Mouse (Mus musculus) midbrain, embryonic 16.5 days (tissue): ENCODE measurements around the gene Cdca4. TPM values are rescaled to one million over a fixed set of nuclear protein-coding genes. Genes with fewer than 3 reads are reported as not detected.

Experiments used
- ATAC-seq: fragments of 200-750 bp; cut with Nextera tagmentation; 2 replicates; pipeline ENCODE4 v1.8.0; 2017; ENCODE audit warnings: moderate TSS enrichment
- H3K27ac ChIP-seq: fragments of 300-500 bp; sonication (generic); 2 replicates; pipeline ENCODE4 v1.5.1; 2014; ENCODE audit warnings: mild to moderate bottlenecking, low read length, mixed read lengths
- H3K27me3 ChIP-seq: fragments of 300-500 bp; sonication (generic); 2 replicates; pipeline ENCODE4 v1.6.1; 2014; ENCODE audit warnings: low read depth, low read length, mixed read lengths; ENCODE audit not compliant: control insufficient read depth, insufficient read depth
- H3K36me3 ChIP-seq: fragments of 300-500 bp; sonication (generic); 2 replicates; pipeline ENCODE4 v1.6.1; 2014; ENCODE audit warnings: mild to moderate bottlenecking, low read length, moderate library complexity, mixed read lengths; ENCODE audit not compliant: control insufficient read depth, insufficient read depth
- H3K4me1 ChIP-seq: fragments of 300-500 bp; sonication (generic); 2 replicates; pipeline ENCODE4 v1.6.1; 2014; ENCODE audit warnings: mild to moderate bottlenecking, low read length, mixed read lengths; ENCODE audit not compliant: control insufficient read depth, insufficient read depth
- H3K4me2 ChIP-seq: fragments of 300-500 bp; sonication (generic); 2 replicates; pipeline ENCODE4 v1.6.1; 2014; ENCODE audit warnings: mild to moderate bottlenecking, low read length, mixed read lengths
- H3K4me3 ChIP-seq: fragments of 300-500 bp; sonication (generic); 2 replicates; pipeline ENCODE4 v1.5.1; 2014; ENCODE audit warnings: low read depth, mild to moderate bottlenecking, low read length, moderate library complexity, mixed read lengths
- H3K9ac ChIP-seq: fragments of 300-500 bp; sonication (generic); 2 replicates; pipeline ENCODE4 v1.6.1; 2014; ENCODE audit warnings: low read depth, low read length, mixed read lengths
- H3K9me3 ChIP-seq: fragments of 300-500 bp; sonication (generic); replicated peaks from 2 replicates; pipeline ENCODE4 v1.6.1; 2014; ENCODE audit warnings: mild to moderate bottlenecking, low read length, mixed read lengths; ENCODE audit not compliant: control insufficient read depth, poor library complexity, severe bottlenecking
- WGBS: fragments of 180-500 bp; shearing (Covaris S2); extraction: QIAGEN DNeasy Blood & Tissue Kit; methylation state at CpG from one replicate; pipeline ENCODE4 v1.1.7; 2014; 5-methylcytosine and 5-hydroxymethylcytosine counted together
- polyA plus RNA-seq: library from polyadenylated mRNA; unstranded; fragments of >200 nt; fragmentation: Nextera tagmentation; extraction: Ambion mirVana; gene quantifications from 2 replicates; pipeline ENCODE4 v1.2.1, GENCODE M21; 2015

Gene Cdca4
- polyA plus RNA-seq, 1 experiment from 2014 or later, result 32.6 TPM

GRCm38 (mm10) chr12:112793601-112794355 is 35.4 kb downstream of the Cdca4 start:
- Histone ChIP-seq H3K36me3 (no peaks in the 10 kb centered on the region), H3K9ac (no peak overlapping the region), H3K4me1 (no peaks in the 10 kb centered on the region; the same call in 1 of the 2 replicates), H3K9me3 (no peaks in the 10 kb centered on the region), H3K4me3 (no peak overlapping the region), H3K27ac (no peak overlapping the region), H3K27me3 (no peaks in the 10 kb centered on the region), H3K4me2 (no peak overlapping the region)
- WGBS, result 72% methylated on average over 13 of the region's 13 CpGs
- no peak for ATAC-seq

DNA sequence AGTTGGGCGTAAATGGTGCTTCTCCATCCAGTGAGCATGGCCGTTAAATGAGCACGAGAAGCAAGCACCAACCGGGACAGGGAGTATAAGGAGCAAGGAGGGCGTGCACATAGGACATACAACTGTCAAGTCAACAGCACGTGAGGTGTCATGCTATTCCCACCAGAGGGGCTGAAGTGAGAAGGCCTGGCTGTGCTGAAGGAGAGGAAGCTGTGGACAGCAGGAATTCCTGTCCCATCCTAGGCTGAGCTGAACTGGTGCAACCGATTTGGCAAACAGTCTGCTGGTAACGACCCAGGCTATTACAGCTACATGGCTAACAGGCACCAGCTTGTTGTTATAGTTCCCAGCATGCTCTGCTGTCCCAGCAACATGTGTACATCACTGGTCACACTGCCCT is 38.2 kb downstream of the Cdca4 start:
- Histone ChIP-seq H3K9me3 (no peaks in the 10 kb centered on the region), H3K4me3 (no peak overlapping the region), H3K9ac (no peak overlapping the region), H3K4me1 (no peaks in the 10 kb centered on the region; the same call in 1 of the 2 replicates), H3K27ac (no peak overlapping the region), H3K36me3 (no peaks in the 10 kb centered on the region), H3K4me2 (no peak overlapping the region), H3K27me3 (no peaks in the 10 kb centered on the region)
- 84% methylated on average over 8 of the region's 8 CpGs for WGBS
- ATAC-seq, result no peak

DNA sequence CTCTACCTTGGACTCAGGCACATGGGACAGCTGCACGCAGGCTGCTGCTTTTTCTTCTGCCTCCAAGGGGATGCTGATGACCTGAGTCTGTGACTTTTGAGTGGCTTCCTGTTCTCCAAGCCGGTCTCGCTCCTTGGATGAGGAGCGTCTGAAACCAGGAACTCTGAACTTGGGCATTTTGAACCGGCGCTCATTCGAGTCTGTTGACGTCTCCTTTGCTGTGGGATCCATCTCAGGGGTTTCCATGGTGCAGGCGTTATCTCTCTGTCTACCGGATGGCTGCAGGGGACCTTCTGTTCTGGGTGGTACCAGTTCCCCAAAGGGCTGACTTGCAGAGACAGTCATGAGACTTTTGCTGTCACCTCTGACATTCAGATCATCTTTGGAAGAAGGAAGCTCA is 54.7 kb downstream of the Cdca4 start:
- ATAC-seq, result no peak
- Histone ChIP-seq H3K27ac (no peak overlapping the region), H3K36me3 (no peaks in the 10 kb centered on the region; the same call in 1 of the 2 replicates), H3K9me3 (0 out of 2 replicates have a peak, but pooled peaks cover 5% of the 10 kb centered on the region), H3K4me2 (no peak overlapping the region), H3K4me1 (no peaks in the 10 kb centered on the region), H3K27me3 (no peaks in the 10 kb centered on the region), H3K4me3 (no peak overlapping the region), H3K9ac (no peak overlapping the region)
- 94% methylated on average over 10 of the region's 10 CpGs for WGBS

GRCm38 (mm10) chr12:112774026-112774425 is 55.2 kb downstream of the Cdca4 start:
- H3K9me3 ChIP-seq, result 0 out of 2 replicates have a peak, but pooled peaks cover 5% of the 10 kb centered on the region
- no peaks in the 10 kb centered on the region for H3K4me1 ChIP-seq
- H3K27ac ChIP-seq, result no peak overlapping the region
- no peak overlapping the region for H3K4me2 ChIP-seq
- no peak for ATAC-seq
- H3K36me3 ChIP-seq, result no peaks in the 10 kb centered on the region; the same call in 1 of the 2 replicates
- no peaks in the 10 kb centered on the region for H3K27me3 ChIP-seq
- 88% methylated on average over 6 of the region's 6 CpGs for WGBS
- no peak overlapping the region for H3K4me3 ChIP-seq
- no peak overlapping the region for H3K9ac ChIP-seq

GRCm38 (mm10) chr12:112773366-112773765 is 55.9 kb downstream of the Cdca4 start:
- no peak for ATAC-seq
- H3K9ac ChIP-seq, result no peak overlapping the region
- H3K4me1 ChIP-seq, result no peaks in the 10 kb centered on the region
- H3K27ac ChIP-seq, result no peak overlapping the region
- 0 out of 2 replicates have a peak, but pooled peaks cover 5% of the 10 kb centered on the region for H3K9me3 ChIP-seq
- H3K27me3 ChIP-seq, result no peaks in the 10 kb centered on the region
- H3K4me3 ChIP-seq, result no peak overlapping the region
- 46% methylated on average over 9 of the region's 9 CpGs for WGBS
- no peak overlapping the region for H3K4me2 ChIP-seq
- H3K36me3 ChIP-seq, result no peaks in the 10 kb centered on the region; the same call in 1 of the 2 replicates

DNA sequence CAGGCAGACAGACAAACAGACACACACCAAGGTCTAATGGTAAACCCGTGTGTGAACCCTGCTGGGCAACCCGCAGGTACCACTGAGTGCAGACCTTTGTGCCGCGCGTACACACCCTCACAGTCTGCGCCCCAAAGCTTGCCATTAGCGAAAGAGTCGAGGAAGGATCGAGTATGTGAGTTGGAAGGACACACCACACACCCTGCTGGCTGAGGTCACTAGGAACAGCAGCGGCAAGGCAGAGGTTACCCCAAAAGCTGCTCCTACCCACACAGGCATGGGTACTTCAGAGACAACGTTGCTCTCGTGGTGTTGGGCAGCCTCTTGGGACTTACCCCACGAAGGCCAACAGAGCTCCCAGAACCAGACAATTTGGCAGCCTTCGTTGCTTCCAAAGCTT is 56.9 kb downstream of the Cdca4 start:
- Histone ChIP-seq H3K4me1 (no peaks in the 10 kb centered on the region), H3K4me3 (no peak overlapping the region), H3K36me3 (no peaks in the 10 kb centered on the region; the same call in 1 of the 2 replicates), H3K27me3 (no peaks in the 10 kb centered on the region), H3K27ac (no peak overlapping the region), H3K9me3 (0 out of 2 replicates have a peak, but pooled peaks cover 5% of the 10 kb centered on the region), H3K9ac (no peak overlapping the region), H3K4me2 (no peak overlapping the region)
- ATAC-seq, result no peak
- 89% methylated on average over 14 of the region's 14 CpGs for WGBS

GRCm38 (mm10) chr12:112770396-112770795 is 58.8 kb downstream of the Cdca4 start:
- Histone ChIP-seq H3K4me2 (no peak overlapping the region), H3K9me3 (0 out of 2 replicates have a peak, but pooled peaks cover 4% of the 10 kb centered on the region), H3K27me3 (no peaks in the 10 kb centered on the region), H3K4me1 (no peaks in the 10 kb centered on the region), H3K4me3 (no peak overlapping the region), H3K27ac (no peak overlapping the region), H3K36me3 (no peaks in the 10 kb centered on the region; the same call in 1 of the 2 replicates), H3K9ac (no peak overlapping the region)
- no peak for ATAC-seq
- WGBS, result 70% methylated on average over 4 of the region's 4 CpGs

Other genes starting within 250 kb of the Cdca4 start
- 0.53 and 0.67 TPM in 2 replicates for gene Inf2, start 240.6 kb downstream of the Cdca4 start, polyA plus RNA-seq
- 4.0 and 4.2 TPM in 2 replicates for gene Adssl1, start 209.4 kb downstream of the Cdca4 start, polyA plus RNA-seq
- gene Siva1, start 184.7 kb downstream of the Cdca4 start, polyA plus RNA-seq, result 41.7 and 44.1 TPM in 2 replicates
- 58.7 and 60.4 TPM in 2 replicates for gene Akt1, start 154.5 kb downstream of the Cdca4 start, polyA plus RNA-seq
- 0.73 and 1.2 TPM in 2 replicates for gene Zbtb42, start 150.6 kb downstream of the Cdca4 start, polyA plus RNA-seq
- gene Cep170b, start 109.0 kb downstream of the Cdca4 start, polyA plus RNA-seq, result 36.0 and 39.4 TPM in 2 replicates
- gene Pld4, start 68.8 kb downstream of the Cdca4 start, polyA plus RNA-seq, result 4.9 and 5.9 TPM in 2 replicates
- gene Ahnak2, start 26.8 kb downstream of the Cdca4 start, polyA plus RNA-seq, result 1.4 and 2.0 TPM in 2 replicates
- 25.2 and 26.1 TPM in 2 replicates for gene Clba1, start 20.5 kb downstream of the Cdca4 start, polyA plus RNA-seq
- gene Gpr132, start 38.8 kb upstream of the Cdca4 start, polyA plus RNA-seq, result 0.14 TPM in 1 of 2 replicates, not detected in the other
- gene Jag2, start 100.4 kb upstream of the Cdca4 start, polyA plus RNA-seq, result 10.4 and 14.8 TPM in 2 replicates
- gene Nudt14, start 112.7 kb upstream of the Cdca4 start, polyA plus RNA-seq, result 48.0 and 53.1 TPM in 2 replicates
- 55.5 and 58.8 TPM in 2 replicates for gene Btbd6, start 147.1 kb upstream of the Cdca4 start, polyA plus RNA-seq
- gene Brf1, start 171.3 kb upstream of the Cdca4 start, polyA plus RNA-seq, result 44.2 and 46.5 TPM in 2 replicates
- 27.6 and 32.3 TPM in 2 replicates for gene Pacs2, start 185.1 kb upstream of the Cdca4 start, polyA plus RNA-seq
- gene Tex22, start 245.1 kb upstream of the Cdca4 start, polyA plus RNA-seq, result not detected in 2 replicates